Mouse (Mus musculus) cerebral cortex, adult 2 months (tissue): ENCODE data around the gene Phf3.

Experiments used
- WGBS: fragments of 180-500 bp; shearing (Covaris S2); methylation state at CpG from one replicate; pipeline ENCODE4 v1.1.7; 2018; 5-methylcytosine and 5-hydroxymethylcytosine counted together

Gene Phf3

DNA sequence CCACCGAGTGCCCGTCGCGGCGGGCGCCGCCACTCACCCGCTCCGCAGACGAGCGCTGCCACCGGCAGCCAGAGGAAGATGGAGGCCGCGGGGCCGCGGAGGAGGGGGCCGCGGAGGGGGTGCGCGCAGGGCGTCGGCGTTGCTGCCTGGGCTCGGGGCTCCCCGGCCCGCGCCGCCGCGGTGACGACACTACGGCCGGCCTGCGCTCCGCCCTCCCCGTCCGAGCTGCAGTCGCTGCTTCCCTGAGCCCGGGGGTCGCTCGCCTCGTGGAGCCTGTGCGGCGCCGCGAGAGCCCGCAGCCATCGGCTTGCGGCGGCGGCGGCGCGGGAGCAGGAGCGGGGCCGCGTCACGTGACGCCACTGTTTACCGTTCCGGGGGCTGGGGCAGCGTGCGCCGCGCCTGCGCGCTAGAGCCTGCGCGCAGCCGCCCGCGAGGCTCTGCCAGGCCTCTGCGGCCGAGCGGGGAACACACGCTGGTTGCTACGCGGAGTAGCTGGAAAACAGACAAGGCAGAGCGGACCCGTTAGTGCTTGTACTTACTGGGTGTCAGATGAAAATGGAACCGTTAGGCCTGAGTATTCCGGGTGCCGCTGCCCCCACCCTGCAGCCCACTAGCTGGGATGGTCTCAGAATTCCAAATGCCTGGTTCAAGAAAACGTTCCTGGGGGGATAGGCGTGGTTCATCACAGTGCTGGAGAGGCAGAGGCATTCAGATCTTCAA lies at the start of gene Phf3:
Gene Phf3, minus strand, starts transcription at position 381 of the 720 bp plus-strand sequence.
- under 1% methylated on average over 68 of the region's 85 CpGs for WGBS

DNA sequence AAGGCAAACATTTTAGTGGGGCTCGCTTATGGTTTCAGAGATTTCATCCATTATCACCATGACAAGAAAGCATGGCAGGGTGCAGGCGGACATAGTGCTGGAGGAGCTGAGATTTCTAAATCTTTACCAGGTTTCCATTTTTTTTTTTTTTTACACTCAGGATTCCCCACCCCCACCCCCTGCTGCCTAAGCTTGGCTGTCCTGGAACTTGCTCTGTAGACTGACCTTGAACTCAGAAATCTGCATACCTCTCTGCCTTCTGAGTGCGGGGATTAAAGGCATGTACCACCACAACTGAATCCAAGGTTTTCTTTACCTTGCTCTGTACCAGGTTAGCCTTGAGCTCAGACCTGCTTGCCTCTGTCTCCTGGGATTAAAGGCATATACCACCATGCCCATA lies 48.5 kb upstream of the Phf3 start:
- 89% methylated on average over 3 of the region's 3 CpGs for WGBS

DNA sequence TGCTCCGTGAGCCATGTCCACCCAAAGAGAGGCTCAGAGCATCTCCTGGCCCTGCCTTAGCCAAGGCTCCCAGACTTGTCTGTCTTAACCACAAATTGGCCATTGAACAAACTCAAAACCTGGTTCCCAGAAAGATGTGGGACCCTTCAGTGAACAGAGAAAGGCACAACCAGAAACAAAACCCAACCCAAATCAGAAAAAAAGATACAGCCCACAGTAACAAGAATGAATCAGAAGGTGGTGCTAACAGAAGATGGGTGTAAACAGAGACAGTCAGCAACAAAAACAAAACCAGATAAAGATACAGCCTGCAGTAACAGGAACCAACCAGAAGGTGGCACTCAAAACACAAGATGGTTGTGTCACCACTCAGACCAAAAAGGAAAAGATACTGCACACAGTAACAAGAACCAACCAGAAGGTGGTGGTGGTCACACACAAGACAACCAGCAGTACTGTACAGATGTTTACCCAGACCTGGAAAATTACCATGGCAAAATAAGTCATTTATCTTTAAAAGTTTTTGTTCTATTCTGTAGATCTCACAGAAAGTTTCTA lies 47.0 kb upstream of the Phf3 start:
- 91% methylated on average over 1 of the region's 1 CpGs for WGBS

DNA sequence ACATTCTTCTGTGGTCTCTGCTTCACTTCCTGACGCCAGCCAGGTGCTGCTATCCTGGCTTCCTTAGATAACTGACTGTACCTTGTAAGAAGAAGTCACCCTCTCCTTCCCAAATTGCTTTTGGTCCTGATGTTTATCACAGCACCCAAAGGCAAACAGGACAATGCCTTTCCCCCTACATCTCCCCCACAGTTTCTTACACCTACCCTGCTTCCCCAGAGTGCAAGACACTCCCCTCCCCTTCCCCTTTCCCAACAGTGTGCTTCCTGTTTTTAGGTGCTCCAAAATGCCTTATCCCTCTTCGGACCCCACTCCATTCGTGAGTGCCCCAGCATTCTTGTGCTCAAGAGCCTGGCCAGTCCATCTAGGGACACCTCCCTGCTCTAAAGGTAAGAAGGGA lies 36.5 kb upstream of the Phf3 start:
- WGBS = 76% methylated on average over 3 of the region's 3 CpGs

DNA sequence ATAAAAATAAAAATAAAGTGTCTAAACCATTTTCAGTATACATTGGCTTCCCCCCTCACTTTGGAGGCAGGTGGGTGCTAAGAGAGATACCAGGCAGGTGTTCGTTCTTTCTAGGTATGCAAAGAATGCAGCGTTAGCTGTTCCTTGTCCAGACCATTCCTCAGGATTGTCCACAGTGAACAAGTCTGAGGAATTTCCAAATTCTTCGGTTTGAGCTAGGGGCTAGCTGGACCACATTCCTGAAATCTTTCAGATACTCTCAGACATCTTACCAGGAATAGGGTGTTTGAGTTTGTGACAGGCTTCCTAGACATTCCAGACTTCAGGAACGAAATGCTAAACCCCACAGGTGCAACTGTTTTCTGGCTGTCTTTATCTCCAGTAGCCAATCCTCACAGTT lies 35.1 kb upstream of the Phf3 start:
- 85% methylated on average over 4 of the region's 4 CpGs for WGBS

DNA sequence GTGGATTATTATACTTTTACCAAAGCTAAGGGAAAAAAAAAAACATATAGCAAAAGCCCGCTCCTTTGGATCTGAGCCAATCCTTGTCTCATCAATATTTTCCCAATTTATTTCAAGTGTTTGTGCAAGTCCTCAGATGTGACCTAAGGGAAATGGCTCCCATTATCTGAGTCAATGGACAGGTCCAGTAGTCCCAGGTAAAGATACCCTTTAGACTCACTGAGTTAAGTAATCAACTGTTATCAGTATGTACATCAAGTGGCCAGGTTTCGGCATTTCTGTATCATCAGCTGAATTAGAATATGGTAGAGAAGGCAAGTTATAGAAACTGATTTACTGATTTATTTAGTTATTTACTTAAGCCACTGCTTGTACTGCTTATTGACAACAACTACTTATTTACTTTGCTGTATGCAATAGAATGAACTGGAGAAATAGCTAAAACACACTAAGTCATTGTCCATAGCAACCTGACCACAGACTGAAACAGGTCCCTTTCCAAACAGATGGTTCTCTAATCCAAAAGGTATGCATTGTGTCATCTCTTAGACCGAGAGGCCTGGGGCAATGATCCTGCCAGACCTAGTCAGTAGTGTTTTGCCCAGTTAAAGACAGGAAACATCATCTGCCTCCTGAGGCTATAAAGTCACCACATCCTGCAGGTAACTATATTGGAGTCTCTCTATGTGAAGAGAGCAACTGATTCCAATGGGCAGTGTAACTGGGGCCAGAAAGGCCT lies 29.9 kb upstream of the Phf3 start:
- 89% methylated on average over 3 of the region's 3 CpGs for WGBS

DNA sequence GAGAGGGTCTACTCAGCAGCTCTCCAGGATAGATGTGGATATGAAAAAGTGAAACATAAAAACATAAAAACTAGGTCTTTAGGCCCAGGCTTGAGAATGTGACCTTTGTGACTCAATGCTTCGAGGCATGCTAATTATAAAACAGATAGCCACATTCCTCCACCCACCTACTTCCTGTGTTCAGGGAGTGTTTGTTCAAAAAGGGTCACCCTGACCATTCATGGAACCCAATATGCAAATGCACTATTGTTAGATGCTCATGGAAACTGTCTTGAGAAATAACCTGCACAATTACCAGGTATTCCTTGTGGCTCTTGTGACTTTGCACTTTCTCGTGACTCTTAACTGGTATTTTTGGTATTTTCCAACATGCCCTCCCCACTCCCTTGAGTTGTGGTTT lies 25.0 kb upstream of the Phf3 start:
- WGBS = 86% methylated on average over 2 of the region's 2 CpGs

DNA sequence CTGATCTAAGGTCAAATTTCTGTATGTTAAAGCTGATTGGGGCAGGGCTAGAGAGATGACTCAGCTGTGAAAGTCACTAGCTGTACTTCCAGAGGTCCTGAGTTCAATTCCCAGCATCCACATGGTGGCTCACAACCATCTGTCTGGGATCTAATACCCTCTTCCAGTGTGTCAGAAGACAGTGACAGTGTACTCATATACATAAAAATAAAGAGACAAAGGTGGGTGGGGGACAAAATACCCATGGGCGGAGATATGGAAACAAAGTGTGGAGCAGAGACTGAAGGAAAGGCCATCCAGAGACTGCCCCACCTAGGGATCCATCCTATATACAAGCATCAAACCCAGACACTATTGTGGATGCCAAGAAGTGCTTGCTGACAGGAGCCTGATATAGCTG lies 10.1 kb upstream of the Phf3 start:
- WGBS = 96% methylated on average over 1 of the region's 1 CpGs

DNA sequence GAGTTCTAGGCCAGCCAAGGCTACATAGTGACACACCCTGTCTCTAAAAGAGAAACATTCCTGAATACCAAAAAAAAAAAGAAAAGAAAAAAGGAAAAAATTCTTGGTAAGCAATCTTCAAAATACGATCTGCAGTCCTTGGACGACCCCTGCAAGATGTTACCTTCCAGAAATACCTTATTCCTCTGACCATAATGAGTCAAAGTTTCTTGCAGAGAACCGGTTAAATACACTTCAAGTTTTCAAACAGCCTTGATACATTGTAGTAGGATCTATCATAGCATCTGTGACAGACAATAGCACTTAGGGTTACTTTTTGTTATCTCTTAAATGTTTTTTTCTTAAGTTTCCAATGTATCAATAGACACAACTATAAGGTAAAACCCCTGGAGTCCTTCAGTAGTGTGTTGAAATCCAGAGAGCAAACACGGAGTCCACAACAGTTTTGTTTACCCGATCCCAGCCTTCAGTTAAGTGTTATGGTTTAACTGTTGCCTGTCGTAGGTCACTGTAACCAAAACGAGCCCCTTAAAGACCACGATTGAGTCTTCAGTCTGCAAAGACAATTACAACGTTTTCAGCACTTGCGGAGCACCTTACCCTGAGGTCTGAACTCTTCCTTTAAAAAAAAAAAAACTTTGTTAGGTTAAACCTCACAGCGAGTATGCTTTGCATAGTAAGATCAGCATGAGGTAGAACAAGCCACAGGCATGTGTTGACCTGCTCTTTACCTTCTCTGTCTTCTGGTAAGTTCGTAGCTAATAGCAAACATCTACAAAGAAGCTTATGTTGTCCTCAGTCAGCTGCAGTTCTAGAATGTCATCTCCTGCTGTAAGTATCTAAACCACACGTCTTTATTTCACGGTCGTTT lies 775 bp upstream of the Phf3 start:
- WGBS = 45% methylated on average over 15 of the region's 15 CpGs

DNA sequence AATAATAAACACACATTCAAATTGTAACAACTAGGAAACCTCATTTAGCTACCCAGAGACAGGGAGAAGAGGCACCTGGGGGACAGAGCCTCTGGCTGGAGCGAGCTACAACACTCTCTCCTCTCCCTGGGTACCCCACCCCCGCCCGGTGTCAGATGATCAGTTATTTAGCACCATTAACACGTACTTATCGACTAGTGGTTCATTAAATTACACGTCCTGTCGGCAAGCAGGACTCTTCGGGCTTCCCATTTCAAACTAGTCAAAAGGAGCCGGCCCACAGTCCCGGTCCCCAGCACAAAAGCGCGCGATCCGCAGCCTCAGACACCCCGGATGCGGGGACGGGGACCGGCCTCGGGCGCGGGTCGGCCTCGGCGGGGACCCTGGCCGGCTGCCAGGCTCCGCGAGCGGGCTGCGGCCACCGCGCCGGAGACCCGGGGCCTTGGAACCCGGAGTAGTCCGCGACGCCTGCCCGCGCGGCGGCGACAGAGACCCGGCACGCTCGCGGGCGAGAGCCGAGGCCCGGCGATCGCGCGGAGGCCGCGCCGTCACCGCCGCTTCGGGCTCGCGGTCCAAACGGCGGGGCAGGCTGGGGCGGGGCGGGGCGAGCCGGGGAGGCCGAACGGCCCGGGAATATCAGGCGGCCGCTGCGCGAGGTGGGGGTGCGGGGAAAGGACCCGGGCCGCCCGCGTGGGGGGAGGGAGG lies 733 bp downstream of the Phf3 start:
- WGBS = under 1% methylated on average over 79 of the region's 79 CpGs

DNA sequence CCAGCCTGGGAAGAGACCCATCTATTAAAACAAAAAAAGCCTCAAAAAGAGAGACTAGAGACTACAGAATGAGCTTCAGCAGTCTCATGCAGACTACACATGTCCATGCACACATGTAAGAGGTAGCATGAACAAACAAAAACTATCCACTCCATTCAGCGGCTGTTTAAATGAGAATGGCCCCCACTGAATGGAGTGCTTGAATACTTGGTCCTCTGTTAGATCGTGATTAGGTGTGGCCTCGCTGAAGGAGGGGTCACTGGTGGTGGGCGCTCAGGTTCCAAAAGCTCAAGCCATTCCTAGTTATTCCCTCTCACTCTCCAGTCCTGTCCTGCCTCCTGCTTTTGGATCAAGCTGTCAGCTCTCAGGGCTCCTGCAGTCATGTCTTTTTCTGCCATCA lies 5.9 kb downstream of the Phf3 start:
- 79% methylated on average over 4 of the region's 4 CpGs for WGBS

DNA sequence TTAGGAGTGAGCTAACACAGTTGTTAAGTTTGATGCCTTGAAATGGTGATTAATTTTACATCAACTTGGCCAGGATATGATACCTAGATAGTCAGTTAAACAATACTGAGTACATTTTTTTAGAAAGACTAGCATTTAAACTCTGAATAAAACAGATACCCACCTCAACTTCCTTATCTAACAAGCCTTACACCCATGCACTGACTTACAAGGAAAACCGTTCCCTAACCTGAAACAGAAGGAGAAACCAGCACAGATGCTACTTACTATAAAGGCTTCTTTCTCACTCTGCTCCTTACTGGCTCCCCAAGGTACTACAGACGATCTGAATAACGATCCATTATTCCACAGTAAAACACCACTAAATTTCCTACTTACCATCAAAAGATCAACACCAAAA lies 21.2 kb downstream of the Phf3 start:
- 51% methylated on average over 3 of the region's 3 CpGs for WGBS

DNA sequence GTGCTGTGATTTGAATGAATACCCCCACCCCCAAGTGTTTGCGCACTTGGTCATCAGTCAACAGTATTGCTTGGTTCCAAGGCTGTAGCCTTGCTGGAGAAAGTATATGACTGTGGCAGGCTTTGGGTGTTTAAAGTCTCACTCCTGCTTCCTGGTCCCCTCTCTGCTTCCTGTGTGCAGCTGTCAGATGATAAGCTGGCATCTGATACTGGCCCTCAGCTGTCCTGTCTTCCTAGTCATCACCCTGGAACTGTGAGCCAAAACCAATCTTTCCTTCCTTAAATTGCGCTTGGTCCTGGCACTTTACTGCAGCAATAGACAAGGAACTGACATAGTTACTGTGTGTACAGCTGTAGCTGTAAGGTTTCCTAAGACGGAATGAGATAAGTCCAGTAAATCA lies 21.8 kb downstream of the Phf3 start:
- 79% methylated on average over 3 of the region's 3 CpGs for WGBS

DNA sequence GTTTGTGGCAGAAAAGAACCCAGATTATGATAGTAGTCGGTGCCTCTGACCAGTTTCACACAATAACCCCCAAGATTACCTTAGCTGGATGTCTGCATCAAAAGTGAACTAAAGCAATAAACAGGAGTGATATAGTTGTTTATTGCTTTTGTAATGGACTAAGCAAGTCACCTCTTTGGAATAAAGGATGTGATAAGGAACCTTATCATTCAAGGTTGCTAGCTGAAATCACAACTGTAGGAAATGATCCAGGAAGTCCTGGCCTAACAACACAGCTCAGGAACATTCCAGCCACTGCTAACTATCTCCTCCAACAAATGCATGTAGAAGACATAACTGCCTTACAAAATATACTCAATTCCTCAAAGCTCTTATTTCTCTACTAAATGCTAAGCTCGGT lies 22.8 kb downstream of the Phf3 start:
- WGBS = 76% methylated on average over 2 of the region's 2 CpGs

DNA sequence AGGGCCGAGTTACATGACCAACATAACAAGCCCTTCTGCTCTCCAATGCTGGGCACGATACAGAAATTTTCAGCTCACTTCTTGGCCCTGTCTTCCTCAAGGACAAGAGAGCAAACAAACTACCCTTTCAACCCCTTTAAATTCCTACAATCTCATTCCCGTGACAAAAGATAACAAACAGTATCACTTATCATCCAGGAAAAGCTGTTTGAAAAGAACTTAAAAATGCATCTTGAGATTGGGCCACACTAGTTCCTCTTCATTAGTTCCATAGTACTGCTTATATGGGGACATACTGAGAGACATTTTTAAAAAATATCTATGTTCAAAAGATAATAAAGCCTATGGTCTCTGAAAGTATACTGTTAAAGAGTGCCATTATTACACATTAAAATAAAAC lies 23.8 kb downstream of the Phf3 start:
- 69% methylated on average over 3 of the region's 3 CpGs for WGBS

DNA sequence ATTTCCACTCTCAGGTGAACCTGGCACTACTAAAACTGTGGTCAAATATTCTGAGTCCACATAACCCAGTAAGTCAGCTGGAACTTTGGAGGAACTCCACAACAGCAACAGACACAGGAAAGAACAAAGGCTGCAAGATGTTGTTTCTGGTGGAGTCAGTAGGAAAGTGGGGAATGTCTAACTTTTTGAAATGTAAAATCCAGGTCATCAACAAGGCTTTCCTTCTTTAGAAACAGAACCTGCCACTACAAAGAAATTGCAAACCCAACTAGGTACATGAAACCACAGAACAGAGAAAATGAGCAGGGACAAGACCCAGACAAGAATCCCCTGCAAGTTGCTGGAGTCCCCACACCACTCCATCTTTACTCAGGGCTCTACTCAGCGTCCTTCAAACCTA lies 26.0 kb downstream of the Phf3 start:
- WGBS = 65% methylated on average over 1 of the region's 1 CpGs

DNA sequence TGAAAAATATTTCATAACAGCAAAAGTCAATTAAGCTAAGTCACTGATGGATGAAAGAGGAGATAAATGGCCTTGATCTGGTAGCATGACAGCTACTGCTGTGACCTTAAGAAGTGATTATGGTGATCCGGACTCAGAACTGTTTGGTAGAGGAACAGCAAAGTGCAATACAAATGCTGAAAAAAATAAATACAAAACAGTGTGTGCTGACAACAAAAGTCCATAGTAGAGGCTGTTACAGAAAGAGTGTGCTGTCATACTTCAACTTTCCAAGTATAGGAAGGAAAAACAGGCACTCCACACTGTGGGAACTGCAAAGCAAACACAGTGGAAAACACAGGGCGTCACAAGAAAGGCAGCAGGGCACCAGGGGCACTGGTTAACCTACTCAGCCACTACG lies 34.1 kb downstream of the Phf3 start:
- WGBS = 78% methylated on average over 3 of the region's 3 CpGs

DNA sequence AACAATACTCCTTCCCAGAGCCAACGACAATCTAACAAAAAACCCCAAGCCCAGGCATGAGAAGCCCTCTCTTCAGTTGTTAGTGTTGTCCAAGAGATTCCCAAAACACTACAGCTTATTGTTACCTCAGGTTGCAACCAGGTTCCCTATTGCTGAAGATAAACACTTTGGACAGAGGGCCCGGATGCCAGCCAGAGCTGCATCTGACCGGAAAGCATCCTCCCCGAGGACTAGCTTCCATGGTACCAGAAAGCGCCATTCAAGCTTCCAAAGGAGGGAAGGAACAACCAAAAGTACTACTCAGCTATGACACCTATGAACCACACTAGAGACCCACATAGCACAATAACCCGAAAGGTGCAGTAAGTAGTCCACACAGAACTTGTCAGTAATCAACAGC lies 38.2 kb downstream of the Phf3 start:
- 82% methylated on average over 6 of the region's 6 CpGs for WGBS

DNA sequence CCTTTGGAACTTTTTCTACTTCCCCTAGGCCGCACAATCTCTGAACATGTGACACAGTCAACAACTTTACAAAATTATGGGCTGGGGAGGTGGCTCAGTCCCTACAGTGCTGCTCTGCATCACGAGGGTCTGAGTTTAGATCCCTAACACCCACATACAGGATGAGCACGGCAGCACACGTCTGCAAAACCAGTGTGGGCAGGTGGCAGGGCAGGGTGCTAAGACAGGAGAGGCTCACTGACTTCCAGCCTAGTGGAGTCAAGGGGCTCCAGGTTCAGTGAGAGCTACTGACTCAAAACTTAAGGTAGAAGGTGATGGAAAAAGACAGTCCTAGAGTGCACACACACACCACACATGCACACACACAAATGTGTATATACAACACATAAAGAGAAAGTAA lies 40.9 kb downstream of the Phf3 start:
- 49% methylated on average over 4 of the region's 4 CpGs for WGBS

DNA sequence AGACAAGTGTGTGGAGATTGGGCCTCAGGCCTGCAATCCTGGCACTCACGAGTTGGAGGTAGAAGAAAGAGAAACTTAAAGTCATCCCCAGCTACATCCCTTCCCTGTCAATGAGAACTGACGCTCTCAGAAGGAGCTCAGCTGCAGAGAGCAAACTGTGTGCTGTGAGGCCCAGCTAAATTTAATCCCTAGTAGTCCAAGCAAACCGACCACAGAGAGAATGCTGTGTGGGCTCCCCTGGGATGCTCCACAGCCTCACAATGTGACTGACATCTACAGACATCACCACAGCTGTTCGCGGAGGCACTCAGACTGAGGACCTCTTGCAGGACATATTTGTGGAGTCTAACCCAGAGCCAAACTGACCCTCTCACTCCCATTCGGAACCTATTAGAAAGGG lies 54.3 kb downstream of the Phf3 start:
- 55% methylated on average over 6 of the region's 6 CpGs for WGBS

DNA sequence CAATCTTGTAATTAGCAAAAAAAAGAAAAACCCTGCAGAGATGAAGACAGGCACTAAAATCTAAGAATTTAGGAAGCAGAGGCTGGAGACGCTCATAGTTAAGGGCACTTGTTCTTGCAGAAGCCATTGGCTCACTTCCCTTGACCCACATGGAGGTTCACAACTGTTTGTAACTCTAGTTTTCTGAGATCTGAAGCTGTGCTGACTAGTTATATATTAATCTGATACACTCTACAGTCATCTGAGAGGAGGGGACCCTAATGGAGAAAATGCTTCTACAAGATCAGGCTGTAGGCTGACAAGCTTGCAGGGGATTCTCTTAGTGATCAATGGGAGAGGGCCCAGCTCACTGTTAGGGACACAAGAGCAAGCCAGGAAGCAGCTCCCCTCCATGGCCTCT lies 58.1 kb downstream of the Phf3 start:
- WGBS = 89% methylated on average over 1 of the region's 1 CpGs

DNA sequence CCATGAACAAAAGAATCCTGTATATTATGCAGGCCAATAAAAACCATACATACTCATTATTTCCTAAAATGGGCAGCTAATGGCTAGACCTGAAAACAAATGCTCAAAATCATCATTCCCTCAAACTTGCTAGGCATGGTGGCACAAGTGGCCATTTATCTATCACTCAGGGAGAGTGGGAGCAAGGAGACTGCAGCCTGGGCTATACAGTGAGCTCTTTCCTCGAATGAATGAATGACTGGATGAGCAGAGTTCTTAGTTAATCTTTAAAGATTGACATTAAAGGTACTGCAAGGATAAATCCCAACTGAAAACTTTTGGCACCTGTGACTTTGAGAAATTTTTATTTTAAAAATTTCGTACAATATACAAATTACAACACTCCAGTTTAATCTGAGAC lies 58.7 kb downstream of the Phf3 start:
- WGBS = 83% methylated on average over 2 of the region's 2 CpGs
